ENCODE assay signal across 13 mouse cellular contexts in the genomic region with DNA sequence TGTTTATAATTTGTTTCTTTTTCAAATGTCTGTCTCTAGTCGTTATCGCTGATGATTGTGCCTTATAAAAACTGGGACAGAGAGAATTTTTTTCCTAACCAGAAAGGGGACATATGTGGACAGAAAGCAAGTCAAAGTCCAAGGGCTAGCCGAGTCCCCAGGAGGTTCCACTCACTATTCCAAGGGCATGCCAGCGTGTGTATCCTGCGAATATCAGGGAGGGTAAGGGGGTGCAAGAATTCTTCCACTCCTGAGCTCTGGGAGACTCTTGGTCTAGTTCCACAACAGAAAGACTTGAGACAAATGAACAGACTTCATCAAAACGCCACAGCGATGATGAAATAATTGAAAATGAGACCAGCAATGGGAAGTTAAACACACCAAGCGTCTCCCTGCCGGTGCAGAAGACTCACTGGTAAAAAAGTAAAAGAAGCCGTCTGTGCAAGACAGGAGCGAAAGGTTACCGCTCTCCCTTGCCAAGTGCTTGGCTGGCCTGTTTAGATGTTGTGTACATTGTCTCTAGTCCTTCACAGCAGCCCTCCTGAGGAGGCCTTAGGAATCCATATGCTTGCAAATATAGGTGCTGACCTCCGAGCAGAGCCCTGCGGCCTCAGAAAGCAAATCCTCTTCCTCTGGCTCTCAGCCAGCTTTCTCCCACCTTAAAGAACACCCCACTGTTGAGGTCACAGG.
A peak's percentile ranks its signal among the peaks of the same experiment; 100 is the strongest.
DNase-seq lines count a peak whose midpoint lies in the region; ATAC-seq and TF ChIP-seq lines count a peak whose summit lies in the region.
"Had no signal": no experiment of that assay in that cellular context is flagged by ENCODE, and none has a peak within 500 bp of the region (broad histone marks: within the 10 kb centered on the region; RNA-seq: fewer than 3 reads in every experiment).

No protein-coding gene starts in this region.

- no peak for TF ChIP-seq EP300 in liver, postnatal 0 days (IDR thresholded peaks at IDR 0.05; ENCODE audit: low read depth)

- WGBS in hindbrain, embryonic 14.5 days: 10% methylated on average over 14 of the region's 14 CpGs
- WGBS in neural tube, embryonic 13.5 days: 15% methylated on average over 14 of the region's 14 CpGs
- 42% methylated on average over 14 of the region's 14 CpGs for WGBS in liver, embryonic 11.5 days
- WGBS in liver, postnatal 0 days (ENCODE audit: insufficient replicate concordance): 33% methylated on average over 14 of the region's 14 CpGs

- H3K4me1 ChIP-seq in hindbrain, embryonic 14.5 days (replicated peaks; ENCODE audit: control insufficient read depth, insufficient read depth, low read length): peaks cover 32% of the 10 kb centered on the region
- peaks cover 60% of the 10 kb centered on the region for H3K4me1 ChIP-seq in neural tube, embryonic 13.5 days (replicated peaks)
- no peaks in the 10 kb centered on the region for H3K4me1 ChIP-seq in liver, embryonic 11.5 days (replicated peaks; ENCODE audit: control insufficient read depth, insufficient read depth, low read length)
- no peaks in the 10 kb centered on the region for H3K4me1 ChIP-seq in liver, postnatal 0 days (ENCODE audit: insufficient read depth)

- H3K4me2 ChIP-seq in hindbrain, embryonic 14.5 days (replicated peaks): 0 out of 2 replicates have a peak overlapping the region, but pooled peaks have one; percentile 3
- peak overlapping the region; percentile 18; the same call in 1 of the 2 replicates for H3K4me2 ChIP-seq in neural tube, embryonic 13.5 days
- no peak overlapping the region for H3K4me2 ChIP-seq in liver, embryonic 11.5 days
- no peak overlapping the region for H3K4me2 ChIP-seq in liver, postnatal 0 days (ENCODE audit: low read depth, low read length)
- H3K4me2 ChIP-seq: heart, embryonic 13.5 days; kidney, embryonic 15.5 days had no signal

- no peaks in the 10 kb centered on the region for H3K9me3 ChIP-seq in hindbrain, embryonic 14.5 days (ENCODE audit: control insufficient read depth, low read length)
- no peaks in the 10 kb centered on the region for H3K9me3 ChIP-seq in neural tube, embryonic 13.5 days
- H3K9me3 ChIP-seq in liver, embryonic 11.5 days (ENCODE audit: control insufficient read depth, low read length): no peaks in the 10 kb centered on the region
- H3K9me3 ChIP-seq in liver, postnatal 0 days (ENCODE audit: low read length): no peaks in the 10 kb centered on the region
- H3K9me3 ChIP-seq: heart, embryonic 13.5 days; kidney, embryonic 15.5 days had no signal

- H3K36me3 ChIP-seq in hindbrain, embryonic 14.5 days (replicated peaks; ENCODE audit: control insufficient read depth, insufficient read depth): no peaks in the 10 kb centered on the region
- no peaks in the 10 kb centered on the region for H3K36me3 ChIP-seq in neural tube, embryonic 13.5 days
- H3K36me3 ChIP-seq in liver, embryonic 11.5 days (ENCODE audit: control insufficient read depth, insufficient read depth, low read length): no peaks in the 10 kb centered on the region
- no peaks in the 10 kb centered on the region for H3K36me3 ChIP-seq in liver, postnatal 0 days (replicated peaks; ENCODE audit: insufficient read depth, low read length)
- H3K36me3 ChIP-seq: heart, embryonic 13.5 days; kidney, embryonic 15.5 days had no signal

- TF ChIP-seq CTCF in layer of hippocampus, adult 2 months (conservative IDR thresholded peaks at IDR 0.05): no peak
- TF ChIP-seq CTCF in liver, postnatal 0 days (IDR thresholded peaks at IDR 0.05; ENCODE audit: low read depth): no peak

- no peak for ATAC-seq in hindbrain, embryonic 14.5 days (ENCODE audit: low FRiP score)
- ATAC-seq in neural tube, embryonic 13.5 days (ENCODE audit: low read depth): no peak
- ATAC-seq in liver, embryonic 11.5 days (replicated peaks; ENCODE audit: low FRiP score): no peak
- ATAC-seq in liver, postnatal 0 days: no peak
- ATAC-seq: CD4-positive, CD25-positive, alpha-beta regulatory T cell, adult 4 months had no signal

- H3K27ac ChIP-seq in layer of hippocampus, adult 2 months: peak overlapping the region; percentile 23; the same call in 1 of the 2 replicates
- 0 out of 2 replicates have a peak overlapping the region, but pooled peaks have one; percentile 33 for H3K27ac ChIP-seq in hindbrain, embryonic 14.5 days
- peak overlapping the region; percentile 61 for H3K27ac ChIP-seq in neural tube, embryonic 13.5 days (replicated peaks)
- H3K27ac ChIP-seq in liver, embryonic 11.5 days (ENCODE audit: low read depth, low read length): no peak overlapping the region
- no peak overlapping the region for H3K27ac ChIP-seq in liver, postnatal 0 days (ENCODE audit: low read depth)
- H3K27ac ChIP-seq: heart, embryonic 13.5 days; kidney, embryonic 15.5 days had no signal

- no peak overlapping the region for H3K9ac ChIP-seq in hindbrain, embryonic 14.5 days
- H3K9ac ChIP-seq in neural tube, embryonic 13.5 days: 0 out of 2 replicates have a peak overlapping the region, but pooled peaks have one; percentile 6
- H3K9ac ChIP-seq in liver, embryonic 11.5 days (ENCODE audit: low read depth, low read length): no peak overlapping the region
- no peak overlapping the region for H3K9ac ChIP-seq in liver, postnatal 0 days (replicated peaks)
- H3K9ac ChIP-seq: heart, embryonic 13.5 days; kidney, embryonic 15.5 days had no signal

- no peak overlapping the region for H3K4me3 ChIP-seq in layer of hippocampus, adult 2 months
- no peak overlapping the region for H3K4me3 ChIP-seq in hindbrain, embryonic 14.5 days (replicated peaks; ENCODE audit: low read length)
- H3K4me3 ChIP-seq in neural tube, embryonic 13.5 days: no peak overlapping the region
- H3K4me3 ChIP-seq in liver, embryonic 11.5 days (ENCODE audit: low read depth, low read length): no peak overlapping the region
- no peak overlapping the region for H3K4me3 ChIP-seq in liver, postnatal 0 days (ENCODE audit: low read depth, low read length)
- H3K4me3 ChIP-seq: erythroblast, embryonic 14.5 days; heart, embryonic 13.5 days; kidney, embryonic 15.5 days had no signal

- H3K27me3 ChIP-seq in hindbrain, embryonic 14.5 days (ENCODE audit: control insufficient read depth, insufficient read depth, low read length): no peaks in the 10 kb centered on the region
- no peaks in the 10 kb centered on the region for H3K27me3 ChIP-seq in neural tube, embryonic 13.5 days
- no peaks in the 10 kb centered on the region for H3K27me3 ChIP-seq in liver, embryonic 11.5 days (replicated peaks; ENCODE audit: control insufficient read depth, insufficient read depth, low read length)
- 0 out of 2 replicates have a peak, but pooled peaks cover 4% of the 10 kb centered on the region for H3K27me3 ChIP-seq in liver, postnatal 0 days (ENCODE audit: insufficient read depth, low read length)

- no peak for DNase-seq in layer of hippocampus, adult 2 months (ENCODE audit: low spot score in 2 of 2)
- no peak for DNase-seq in layer of hippocampus, adult 11-12 months (ENCODE audit: low spot score)
- DNase-seq in embryo, embryonic 9.5 days (ENCODE audit: extremely low spot score): peak; percentile 28
- DNase-seq in hindbrain, embryonic 14.5 days (ENCODE audit: low spot score): no peak
- DNase-seq in liver, embryonic 11.5 days (ENCODE audit: low spot score): no peak
- no peak for DNase-seq in liver, postnatal 0 days
- DNase-seq: left cerebral cortex, postnatal 4 days; thymus, postnatal 4 days had no signal

Comparison
In these comparisons a context has a peak if more than half of its experiments do, and no peak if none do; other contexts are left out.
1. H3K27ac ChIP-seq: peak in layer of hippocampus, adult 2 months (single experiment), hindbrain, embryonic 14.5 days (single experiment) and neural tube, embryonic 13.5 days (single experiment); none in liver, embryonic 11.5 days (single experiment) and liver, postnatal 0 days (single experiment).
2. H3K4me2 ChIP-seq: peak in hindbrain, embryonic 14.5 days (single experiment) and neural tube, embryonic 13.5 days (single experiment); none in liver, embryonic 11.5 days (single experiment) and liver, postnatal 0 days (single experiment).